Mouse (Mus musculus): ENCODE measurements at regions not wholly inside any gene's neighbourhood (a gene's known extent, or its start where the extent isn't known, plus 50 kb on each side); places are given as distances from the start of the nearest gene placed in this dataset.

DNA sequence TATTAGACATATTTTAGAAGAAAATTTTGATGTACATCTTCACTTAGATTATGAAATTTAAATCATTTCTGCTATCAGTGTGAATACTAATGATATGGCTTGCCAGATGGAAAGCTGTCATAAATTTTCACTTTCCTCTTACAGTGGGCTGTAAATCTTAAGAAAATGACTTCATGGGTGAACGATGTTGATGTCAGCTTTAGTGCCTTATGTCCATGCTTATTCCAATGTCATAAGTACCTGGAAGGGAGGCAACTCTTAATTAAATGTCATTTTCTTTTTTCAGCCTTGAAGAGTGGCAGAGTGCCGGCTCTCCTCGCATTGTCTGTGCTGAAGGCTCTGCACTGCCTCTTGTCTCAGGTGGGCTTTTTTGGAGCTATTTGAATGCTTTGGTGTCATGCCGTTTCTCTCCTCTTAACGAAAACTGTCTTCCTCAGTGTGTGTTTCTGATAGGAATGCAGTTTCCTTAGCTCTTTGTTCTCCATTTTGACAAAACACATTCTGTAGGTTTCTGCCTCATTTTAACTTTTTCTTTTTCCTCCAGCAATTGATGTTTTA lies 351.6 kb downstream of the Stim2 start:
- H3K36me3 ChIP-seq (ENCODE audit: control insufficient read depth, insufficient read depth, low read length), result no peaks in the 10 kb centered on the region
- H3K4me3 ChIP-seq (ENCODE audit: low read depth, low read length), result no peak overlapping the region
- H3K9me3 ChIP-seq (ENCODE audit: control insufficient read depth, low read length), result no peaks in the 10 kb centered on the region
- H3K27ac ChIP-seq (replicated peaks), result no peak overlapping the region
- no peak overlapping the region for H3K4me2 ChIP-seq (replicated peaks; ENCODE audit: low read depth)
- H3K9ac ChIP-seq (ENCODE audit: low read length), result no peak overlapping the region
- no peak for TF ChIP-seq CTCF (IDR thresholded peaks at IDR 0.05; ENCODE audit: low read depth)
- TF ChIP-seq EP300 (optimal IDR thresholded peaks at IDR 0.05), result no peak
- H3K27me3 ChIP-seq (ENCODE audit: control insufficient read depth, insufficient read depth, low read length), result no peaks in the 10 kb centered on the region
- DNase-seq (ENCODE audit: low spot score) (no peak), ATAC-seq (ENCODE audit: low FRiP score, low TSS enrichment) (no peak)
- WGBS, result 75% methylated on average over 5 of the region's 5 CpGs
- H3K4me1 ChIP-seq (replicated peaks; ENCODE audit: control insufficient read depth, insufficient read depth), result no peaks in the 10 kb centered on the region

DNA sequence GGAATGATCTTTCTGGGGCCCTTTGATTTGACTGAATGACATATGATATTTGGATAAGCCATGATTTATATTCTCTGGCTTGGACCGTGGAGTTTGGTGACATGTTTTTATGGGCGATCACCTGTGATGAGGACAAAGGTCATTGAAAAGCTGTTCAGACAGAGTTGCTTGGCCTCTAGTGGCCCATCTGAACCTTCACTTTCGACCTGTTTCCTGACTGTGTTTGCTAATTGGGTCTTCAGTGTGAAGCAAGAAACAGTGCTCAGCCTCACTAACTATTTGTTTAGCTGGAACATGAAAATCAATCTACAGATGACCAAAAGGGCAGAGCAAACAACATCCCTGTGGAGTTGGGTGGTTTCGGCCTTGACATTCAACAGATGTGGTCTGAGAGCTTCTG lies 357.8 kb downstream of the Stim2 start:
- H3K9me3 ChIP-seq (ENCODE audit: control insufficient read depth, low read length), result no peaks in the 10 kb centered on the region
- no peak for ATAC-seq (ENCODE audit: low FRiP score, low TSS enrichment)
- no peaks in the 10 kb centered on the region for H3K4me1 ChIP-seq (replicated peaks; ENCODE audit: control insufficient read depth, insufficient read depth)
- H3K36me3 ChIP-seq (ENCODE audit: control insufficient read depth, insufficient read depth, low read length), result no peaks in the 10 kb centered on the region
- 32% methylated on average over 4 of the region's 4 CpGs for WGBS
- DNase-seq (ENCODE audit: low spot score), result no peak
- H3K9ac ChIP-seq (ENCODE audit: low read length), result no peak overlapping the region
- H3K4me3 ChIP-seq (ENCODE audit: low read depth, low read length), result no peak overlapping the region
- H3K4me2 ChIP-seq (replicated peaks; ENCODE audit: low read depth), result no peak overlapping the region
- H3K27me3 ChIP-seq (ENCODE audit: control insufficient read depth, insufficient read depth, low read length), result no peaks in the 10 kb centered on the region
- no peak overlapping the region for H3K27ac ChIP-seq (replicated peaks)
- no peak for TF ChIP-seq CTCF (IDR thresholded peaks at IDR 0.05; ENCODE audit: low read depth)
- TF ChIP-seq EP300 (optimal IDR thresholded peaks at IDR 0.05), result no peak

DNA sequence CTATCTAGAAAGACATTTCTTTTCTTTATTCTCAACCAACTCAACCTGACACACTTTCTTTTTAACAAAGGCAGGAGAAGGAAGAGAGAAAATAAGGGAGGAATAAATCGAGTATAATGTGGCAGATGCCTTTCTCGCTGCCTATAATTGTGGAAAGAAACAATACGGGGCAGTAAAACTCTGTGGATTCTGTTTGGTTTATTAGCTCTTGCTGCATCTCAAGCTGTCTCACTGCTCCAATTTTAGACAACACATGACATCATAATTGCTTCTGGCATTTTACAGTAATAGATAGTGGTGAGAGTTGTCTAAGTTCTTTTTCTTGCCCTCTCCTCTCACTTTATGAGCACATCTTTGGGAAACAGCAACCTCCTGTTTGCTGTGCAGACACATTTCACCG lies 359.2 kb downstream of the Stim2 start:
- no peak for TF ChIP-seq EP300 (optimal IDR thresholded peaks at IDR 0.05)
- TF ChIP-seq CTCF (IDR thresholded peaks at IDR 0.05; ENCODE audit: low read depth), result no peak

DNA sequence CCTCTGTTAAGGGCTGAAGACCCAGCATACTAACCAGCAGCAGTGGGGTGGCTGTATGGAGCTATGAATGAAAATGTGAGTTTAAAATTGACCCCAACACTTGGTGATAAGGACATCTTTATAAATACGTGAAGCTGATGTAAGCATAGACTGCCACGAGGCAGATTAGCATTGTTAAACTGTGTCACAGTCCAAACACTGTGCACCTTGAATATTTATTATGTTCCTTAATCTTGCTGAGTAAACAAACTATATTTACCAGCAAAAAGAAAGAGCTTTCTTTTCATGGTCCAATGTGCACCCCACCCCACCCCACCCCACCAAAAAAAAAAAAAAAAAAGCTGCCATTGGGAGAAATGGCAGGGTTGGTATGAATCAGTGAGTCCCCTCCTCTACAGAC lies 359.9 kb downstream of the Stim2 start:
- WGBS, result 32% methylated on average over 2 of the region's 2 CpGs

More for the DNA sequence above, 359.2 kb downstream of the Stim2 start:
- no peak for ATAC-seq (ENCODE audit: low FRiP score, low TSS enrichment)
- H3K27me3 ChIP-seq (ENCODE audit: control insufficient read depth, insufficient read depth, low read length), result no peaks in the 10 kb centered on the region
- no peak overlapping the region for H3K9ac ChIP-seq (ENCODE audit: low read length)
- H3K27ac ChIP-seq (replicated peaks), result no peak overlapping the region
- no peak for DNase-seq (ENCODE audit: low spot score)
- 66% methylated on average over 4 of the region's 4 CpGs for WGBS
- no peak overlapping the region for H3K4me2 ChIP-seq (replicated peaks; ENCODE audit: low read depth)
- no peak overlapping the region for H3K4me3 ChIP-seq (ENCODE audit: low read depth, low read length)
- H3K36me3 ChIP-seq (ENCODE audit: control insufficient read depth, insufficient read depth, low read length), result no peaks in the 10 kb centered on the region
- H3K9me3 ChIP-seq (ENCODE audit: control insufficient read depth, low read length), result no peaks in the 10 kb centered on the region
- H3K4me1 ChIP-seq (replicated peaks; ENCODE audit: control insufficient read depth, insufficient read depth), result no peaks in the 10 kb centered on the region

More for the DNA sequence above, 359.9 kb downstream of the Stim2 start:
- peak; percentile 81; the same call in 1 of the 2 replicates for ATAC-seq (ENCODE audit: low FRiP score, low TSS enrichment)
- no peaks in the 10 kb centered on the region for H3K9me3 ChIP-seq (ENCODE audit: control insufficient read depth, low read length)
- no peak for TF ChIP-seq CTCF (IDR thresholded peaks at IDR 0.05; ENCODE audit: low read depth)
- TF ChIP-seq EP300 (optimal IDR thresholded peaks at IDR 0.05), result no peak
- no peak overlapping the region for H3K4me2 ChIP-seq (replicated peaks; ENCODE audit: low read depth)
- no peak overlapping the region for H3K9ac ChIP-seq (ENCODE audit: low read length)
- peak; percentile 12 for DNase-seq (ENCODE audit: low spot score)
- no peak overlapping the region for H3K27ac ChIP-seq (replicated peaks)
- H3K4me3 ChIP-seq (ENCODE audit: low read depth, low read length), result no peak overlapping the region
- no peaks in the 10 kb centered on the region for H3K4me1 ChIP-seq (replicated peaks; ENCODE audit: control insufficient read depth, insufficient read depth)
- no peaks in the 10 kb centered on the region for H3K27me3 ChIP-seq (ENCODE audit: control insufficient read depth, insufficient read depth, low read length)
- H3K36me3 ChIP-seq (ENCODE audit: control insufficient read depth, insufficient read depth, low read length), result no peaks in the 10 kb centered on the region
